Mouse (Mus musculus) layer of hippocampus, adult 11-12 months (tissue): ENCODE data around the gene Ubash3a.
A peak's percentile ranks its signal among the peaks of the same experiment; 100 is the strongest.

Source experiments
- DNase-seq: peaks from one replicate; pipeline ENCODE4 v3.0.0; 2022; ENCODE audit warnings: low spot score

The Ubash3a gene

GRCm38 (mm10) chr17:31207771-31208334 lies at the start of gene Ubash3a:
Gene Ubash3a (plus strand): TSS chr17:31207873.
- DNase-seq = no peak

GRCm38 (mm10) chr17:31157921-31158320 lies 49.8 kb upstream of the Ubash3a start:
- no peak for DNase-seq

- no peak for DNase-seq
Measured at GRCm38 (mm10) chr17:31160291-31160690, 47.4 kb upstream of the Ubash3a start.

- no peak for DNase-seq
Measured at GRCm38 (mm10) chr17:31162607-31163006, 45.1 kb upstream of the Ubash3a start.

- DNase-seq = no peak
Measured at GRCm38 (mm10) chr17:31163821-31164220, 43.9 kb upstream of the Ubash3a start.

- no peak for DNase-seq
Measured at GRCm38 (mm10) chr17:31165127-31165526, 42.5 kb upstream of the Ubash3a start, which contains the start of gene Tff1. Gene Tff1 (minus strand): TSS chr17:31165277.

- DNase-seq = no peak
Measured at GRCm38 (mm10) chr17:31169796-31170195, 37.9 kb upstream of the Ubash3a start.

- no peak for DNase-seq
Measured at GRCm38 (mm10) chr17:31176321-31176720, 31.4 kb upstream of the Ubash3a start.

- no peak for DNase-seq
Measured at GRCm38 (mm10) chr17:31181490-31181889, 26.2 kb upstream of the Ubash3a start.

- DNase-seq = peak; percentile 46
Measured at GRCm38 (mm10) chr17:31183180-31183974, 24.3 kb upstream of the Ubash3a start.

GRCm38 (mm10) chr17:31184269-31184990 lies 23.2 kb upstream of the Ubash3a start:
- no peak for DNase-seq

- DNase-seq = peak; percentile 67
Measured at GRCm38 (mm10) chr17:31187370-31187769, 20.3 kb upstream of the Ubash3a start.

- DNase-seq = no peak
Measured at GRCm38 (mm10) chr17:31191825-31192224, 15.8 kb upstream of the Ubash3a start.

- DNase-seq = no peak
Measured at GRCm38 (mm10) chr17:31192663-31193062, 15.0 kb upstream of the Ubash3a start.

- DNase-seq = no peak
Measured at GRCm38 (mm10) chr17:31193360-31193759, 14.3 kb upstream of the Ubash3a start.

GRCm38 (mm10) chr17:31195207-31195606 lies 12.5 kb upstream of the Ubash3a start:
- no peak for DNase-seq

GRCm38 (mm10) chr17:31196283-31196682 lies 11.4 kb upstream of the Ubash3a start:
- no peak for DNase-seq

- no peak for DNase-seq
Measured at GRCm38 (mm10) chr17:31198877-31199276, 8.8 kb upstream of the Ubash3a start, which contains the start of gene Tmprss3. Gene Tmprss3 (minus strand): TSS chr17:31198977.

GRCm38 (mm10) chr17:31208654-31209053 lies 981 bp downstream of the Ubash3a start:
- DNase-seq = no peak

GRCm38 (mm10) chr17:31209376-31209930 lies 1.8 kb downstream of the Ubash3a start:
- no peak for DNase-seq

GRCm38 (mm10) chr17:31210299-31210698 lies 2.6 kb downstream of the Ubash3a start:
- no peak for DNase-seq

GRCm38 (mm10) chr17:31211881-31212280 lies 4.2 kb downstream of the Ubash3a start:
- no peak for DNase-seq
